Mouse (Mus musculus): Measurements from ENCODE around the gene Inpp5d.
A peak's percentile ranks its signal among the peaks of the same experiment; 100 is the strongest.

Inpp5d gene

GRCm38 (mm10) chr1:87704230-87704629 lies 84.1 kb downstream of the Inpp5d start:
- no peak for DNase-seq (ENCODE audit: low read depth, low spot score)

- DNase-seq (ENCODE audit: low read depth, low spot score), result no peak
These were observed 86.2 kb downstream of the Inpp5d start for GRCm38 (mm10) chr1:87706361-87706760.

- DNase-seq (ENCODE audit: low read depth, low spot score), result no peak
These were observed 88.9 kb downstream of the Inpp5d start for GRCm38 (mm10) chr1:87709020-87709419.

- DNase-seq (ENCODE audit: low read depth, low spot score), result no peak
These were observed 89.7 kb downstream of the Inpp5d start for GRCm38 (mm10) chr1:87709661-87710270.

- peak; percentile 21 for DNase-seq (ENCODE audit: low read depth, low spot score)
These were observed 92.0 kb downstream of the Inpp5d start for GRCm38 (mm10) chr1:87711938-87712613.

GRCm38 (mm10) chr1:87712614-87712971 lies 92.5 kb downstream of the Inpp5d start:
- DNase-seq (ENCODE audit: low read depth, low spot score), result no peak

GRCm38 (mm10) chr1:87721382-87721781 lies 101.3 kb downstream of the Inpp5d start:
- DNase-seq (ENCODE audit: low read depth, low spot score), result peak; percentile 48

GRCm38 (mm10) chr1:87722081-87722480 lies 102.0 kb downstream of the Inpp5d start:
- DNase-seq (ENCODE audit: low read depth, low spot score), result no peak

GRCm38 (mm10) chr1:87723351-87723750 lies 103.2 kb downstream of the Inpp5d start:
- DNase-seq (ENCODE audit: low read depth, low spot score), result no peak

- DNase-seq (ENCODE audit: low read depth, low spot score), result no peak
These were observed 109.0 kb downstream of the Inpp5d start for GRCm38 (mm10) chr1:87729070-87729469.

- no peak for DNase-seq (ENCODE audit: low read depth, low spot score)
These were observed 109.7 kb downstream of the Inpp5d start for GRCm38 (mm10) chr1:87729850-87730249.

- no peak for DNase-seq (ENCODE audit: low read depth, low spot score)
These were observed 110.2 kb downstream of the Inpp5d start for GRCm38 (mm10) chr1:87730271-87730670.

- no peak for DNase-seq (ENCODE audit: low read depth, low spot score)
These were observed 113.1 kb downstream of the Inpp5d start for GRCm38 (mm10) chr1:87733212-87733611.

GRCm38 (mm10) chr1:87734153-87734552 lies 114.0 kb downstream of the Inpp5d start:
- no peak for DNase-seq (ENCODE audit: low read depth, low spot score)

- peak; percentile 50 for DNase-seq (ENCODE audit: low read depth, low spot score)
These were observed 120.6 kb downstream of the Inpp5d start for GRCm38 (mm10) chr1:87740584-87741290.

GRCm38 (mm10) chr1:87749360-87749973 lies 129.4 kb downstream of the Inpp5d start:
- DNase-seq (ENCODE audit: low read depth, low spot score), result no peak

GRCm38 (mm10) chr1:87755641-87756470 lies 135.7 kb downstream of the Inpp5d start, which contains the start of gene Atg16l1:
Atg16l1 (plus strand) TSS chr1:87755870.
- DNase-seq (ENCODE audit: low read depth, low spot score), result peak; percentile 95

GRCm38 (mm10) chr1:87763821-87764220 lies 143.7 kb downstream of the Inpp5d start:
- no peak for DNase-seq (ENCODE audit: low read depth, low spot score)

GRCm38 (mm10) chr1:87765741-87766140 lies 145.6 kb downstream of the Inpp5d start:
- no peak for DNase-seq (ENCODE audit: low read depth, low spot score)

- no peak for DNase-seq (ENCODE audit: low read depth, low spot score)
These were observed 146.1 kb downstream of the Inpp5d start for GRCm38 (mm10) chr1:87766233-87766632.

- no peak for DNase-seq (ENCODE audit: low read depth, low spot score)
These were observed 149.2 kb downstream of the Inpp5d start for GRCm38 (mm10) chr1:87769263-87769662.

Data from skeletal muscle tissue, adult 2 months (tissue).